Mouse (Mus musculus) stomach, postnatal 0 days (tissue): ENCODE measurements around the gene BC048403. TPM values are rescaled to one million over a fixed set of nuclear protein-coding genes. Genes with fewer than 3 reads are reported as not detected.

Experiments
- ATAC-seq: fragments of 200-750 bp; cut with Nextera tagmentation; 2 replicates; pipeline ENCODE4 v1.8.0; 2017; ENCODE audit not compliant: low FRiP score, low TSS enrichment
- DNase-seq: peaks from one replicate; pipeline ENCODE4 v3.0.0-alpha.2; 2016; ENCODE audit warnings: low spot score
- H3K27ac ChIP-seq: fragments of 300-500 bp; sonication (generic); replicated peaks from 2 replicates; pipeline ENCODE4 v1.5.1; 2014; ENCODE audit warnings: mild to moderate bottlenecking, control low read depth
- H3K27me3 ChIP-seq: fragments of 300-500 bp; sonication (generic); 2 replicates; pipeline ENCODE4 v1.6.1; 2014; ENCODE audit warnings: low read length; ENCODE audit not compliant: control insufficient read depth, insufficient read depth
- H3K36me3 ChIP-seq: fragments of 300-500 bp; sonication (generic); 2 replicates; pipeline ENCODE4 v1.6.1; 2014; ENCODE audit warnings: low read length, mixed read lengths; ENCODE audit not compliant: control insufficient read depth, insufficient read depth
- H3K4me1 ChIP-seq: fragments of 300-500 bp; sonication (generic); replicated peaks from 2 replicates; pipeline ENCODE4 v1.6.1; 2014; ENCODE audit warnings: antibody characterized with exemption; ENCODE audit not compliant: control insufficient read depth, insufficient read depth
- H3K4me2 ChIP-seq: fragments of 300-500 bp; sonication (generic); replicated peaks from 2 replicates; pipeline ENCODE4 v1.6.1; 2014; ENCODE audit warnings: low read depth, mild to moderate bottlenecking, control low read depth, moderate library complexity
- H3K4me3 ChIP-seq: fragments of 300-500 bp; sonication (generic); 2 replicates; pipeline ENCODE4 v1.5.1; 2014; ENCODE audit warnings: low read depth, low read length, control low read depth
- H3K9ac ChIP-seq: fragments of 300-500 bp; sonication (generic); 2 replicates; pipeline ENCODE4 v1.6.1; 2014; ENCODE audit warnings: mild to moderate bottlenecking, low read length, control low read depth, mixed read lengths
- H3K9me3 ChIP-seq: fragments of 300-500 bp; sonication (generic); 2 replicates; pipeline ENCODE4 v1.6.1; 2016; ENCODE audit warnings: low read length; ENCODE audit not compliant: control insufficient read depth
- CTCF ChIP-seq: IDR thresholded peaks from 2 replicates; pipeline ENCODE4 v1.5.1; 2016; ENCODE audit warnings: antibody characterized with exemption, low read depth, mild to moderate bottlenecking, moderate library complexity
- EP300 ChIP-seq: optimal IDR thresholded peaks from 2 replicates; pipeline ENCODE3; 2016; ENCODE audit warnings: antibody characterized with exemption
- WGBS: fragments of 180-500 bp; shearing (Covaris S2); extraction: QIAGEN DNeasy Blood & Tissue Kit; methylation state at CpG from one replicate; pipeline ENCODE4 v1.1.7; 2014; 5-methylcytosine and 5-hydroxymethylcytosine counted together
- polyA plus RNA-seq: library from polyadenylated mRNA; unstranded; fragments of >200 nt; fragmentation: Nextera tagmentation; extraction: Ambion mirVana; gene quantifications from 2 replicates; pipeline ENCODE4 v1.2.1, GENCODE M21; 2015

Gene BC048403
- polyA plus RNA-seq, 1 experiment from 2014 or later = 2.4 TPM

DNA sequence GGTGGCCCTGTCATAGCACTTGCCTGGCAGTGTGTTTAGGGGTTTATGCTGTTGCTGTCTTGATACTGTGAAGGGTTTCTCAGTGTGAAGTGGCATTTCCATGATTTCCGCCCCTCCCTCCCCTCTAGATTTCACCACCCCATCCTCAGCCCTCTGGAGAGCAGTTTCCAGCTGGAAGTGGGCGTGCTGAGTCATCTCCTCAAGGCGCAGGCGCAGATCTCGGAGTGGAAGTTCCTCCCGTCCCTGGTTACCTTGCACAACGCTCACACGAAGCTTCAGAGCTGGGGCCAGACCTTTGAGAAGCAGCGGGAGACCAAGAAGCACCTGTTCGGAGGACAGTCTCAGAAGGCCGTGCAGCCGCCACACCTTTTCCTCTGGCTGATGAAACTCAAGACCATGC, 10.4 kb downstream of the BC048403 start:
- WGBS = 93% methylated on average over 12 of the region's 12 CpGs
- TF ChIP-seq EP300 (no peak), CTCF (no peak)
- Histone ChIP-seq H3K27me3 (no peaks in the 10 kb centered on the region), H3K9me3 (no peaks in the 10 kb centered on the region), H3K4me3 (no peak overlapping the region), H3K4me2 (no peak overlapping the region), H3K9ac (no peak overlapping the region), H3K27ac (no peak overlapping the region), H3K4me1 (no peaks in the 10 kb centered on the region), H3K36me3 (peaks cover 21% of the 10 kb centered on the region)
- no peak for ATAC-seq
- no peak for DNase-seq

DNA sequence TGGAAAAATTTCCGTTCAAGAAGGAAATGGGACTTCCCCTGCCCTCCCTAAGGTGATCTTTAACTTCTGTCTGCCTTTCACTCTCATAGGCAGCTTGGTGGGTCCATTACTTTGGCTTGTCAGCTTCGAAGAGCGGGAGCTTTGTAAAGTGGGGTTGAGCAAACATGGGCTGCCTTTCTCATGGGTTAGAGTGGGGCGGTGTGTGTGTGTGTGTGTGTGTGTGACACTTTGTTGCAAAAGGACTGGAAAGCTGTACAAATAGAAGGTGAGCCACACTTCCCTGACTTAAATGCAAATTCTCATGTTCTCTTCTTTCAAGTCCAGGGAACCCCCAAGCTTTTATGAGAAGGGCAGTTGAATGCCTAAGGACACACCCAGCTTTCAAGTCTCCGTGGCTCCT, 14.5 kb downstream of the BC048403 start:
- Histone ChIP-seq H3K4me1 (no peaks in the 10 kb centered on the region), H3K27ac (no peak overlapping the region), H3K9ac (no peak overlapping the region), H3K27me3 (no peaks in the 10 kb centered on the region), H3K4me3 (no peak overlapping the region), H3K4me2 (no peak overlapping the region), H3K36me3 (peaks cover 3% of the 10 kb centered on the region; the same call in 1 of the 2 replicates), H3K9me3 (no peaks in the 10 kb centered on the region)
- WGBS = 52% methylated on average over 5 of the region's 5 CpGs
- ATAC-seq = peak; percentile 72; the same call in 1 of the 2 replicates
- DNase-seq = peak; percentile 68
- TF ChIP-seq CTCF = no peak
- no peak for TF ChIP-seq EP300

DNA sequence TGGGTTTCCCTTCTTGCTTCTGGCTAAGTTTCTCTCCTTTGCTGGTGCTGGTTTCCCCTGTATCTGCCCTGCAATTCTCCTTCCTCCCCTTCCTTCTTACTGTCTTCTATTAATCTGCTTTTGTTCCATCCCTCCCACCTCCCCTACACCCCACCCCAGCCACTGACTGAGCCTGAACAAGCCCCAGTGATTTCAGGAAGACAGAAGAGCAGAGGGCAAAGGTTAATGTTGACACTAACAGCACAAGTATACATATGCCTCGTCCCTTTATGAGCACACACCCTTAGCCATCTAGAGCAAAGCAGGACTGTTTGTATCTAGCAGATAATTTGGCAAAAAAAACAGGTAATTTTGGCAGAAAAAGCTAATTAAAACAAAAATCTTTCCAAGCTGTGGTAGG, 16.1 kb downstream of the BC048403 start:
- Histone ChIP-seq H3K27ac (no peak overlapping the region), H3K4me1 (no peaks in the 10 kb centered on the region), H3K9ac (no peak overlapping the region), H3K4me3 (no peak overlapping the region), H3K9me3 (no peaks in the 10 kb centered on the region), H3K36me3 (no peaks in the 10 kb centered on the region), H3K27me3 (no peaks in the 10 kb centered on the region), H3K4me2 (no peak overlapping the region)
- WGBS = 12% methylated on average over 1 of the region's 1 CpGs
- DNase-seq (no peak), ATAC-seq (no peak)
- TF ChIP-seq CTCF (no peak), EP300 (no peak)

DNA sequence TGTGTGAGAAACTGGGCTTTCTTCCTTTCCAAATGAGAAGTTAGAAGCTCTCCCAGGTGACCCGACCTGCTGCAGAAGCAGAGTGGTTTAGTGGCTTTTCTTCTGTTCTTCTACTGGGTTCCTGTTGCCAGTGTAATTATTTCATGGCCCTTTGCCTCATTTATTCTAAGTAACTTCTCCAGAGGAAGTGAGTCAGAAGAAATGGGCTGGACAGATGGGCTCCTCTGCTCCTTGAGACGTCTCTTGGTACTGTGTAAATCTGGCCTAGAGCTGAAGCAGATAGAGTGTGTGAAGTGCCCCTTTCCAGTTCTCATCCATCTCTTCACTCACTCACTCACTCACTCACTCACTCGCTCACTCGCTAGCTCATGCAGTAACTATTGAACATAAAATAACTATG, 16.9 kb downstream of the BC048403 start:
- no peak for TF ChIP-seq CTCF
- no peak for TF ChIP-seq EP300
- Histone ChIP-seq H3K9ac (no peak overlapping the region), H3K36me3 (no peaks in the 10 kb centered on the region), H3K4me3 (no peak overlapping the region), H3K27ac (no peak overlapping the region), H3K4me2 (no peak overlapping the region), H3K4me1 (no peaks in the 10 kb centered on the region), H3K27me3 (no peaks in the 10 kb centered on the region), H3K9me3 (no peaks in the 10 kb centered on the region)
- DNase-seq (no peak), ATAC-seq (no peak)
- WGBS = 76% methylated on average over 4 of the region's 4 CpGs

DNA sequence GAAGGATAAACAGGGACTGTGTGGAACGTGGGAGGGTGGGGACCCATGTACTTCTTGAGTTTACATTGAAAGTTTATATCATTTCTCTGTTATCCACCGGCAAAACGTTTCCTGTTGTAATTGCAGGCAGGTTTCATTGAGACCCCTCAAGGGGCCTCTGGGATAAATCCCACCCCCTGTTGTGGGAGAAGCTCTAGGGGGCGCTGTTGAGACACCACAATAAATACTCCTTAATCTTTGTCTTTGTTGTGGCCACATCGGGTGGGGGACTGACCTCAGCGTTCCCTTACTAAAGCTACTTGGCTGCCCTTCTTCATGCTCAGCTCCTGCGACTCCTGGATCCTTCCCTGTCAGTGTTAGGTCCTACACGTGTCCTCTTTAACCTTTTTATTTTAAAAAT, 19.4 kb downstream of the BC048403 start:
- 42% methylated on average over 8 of the region's 8 CpGs for WGBS
- Histone ChIP-seq H3K4me1 (no peaks in the 10 kb centered on the region), H3K9ac (no peak overlapping the region), H3K9me3 (no peaks in the 10 kb centered on the region), H3K27ac (no peak overlapping the region), H3K27me3 (no peaks in the 10 kb centered on the region), H3K4me3 (no peak overlapping the region), H3K4me2 (no peak overlapping the region), H3K36me3 (no peaks in the 10 kb centered on the region)
- ATAC-seq = no peak
- no peak for TF ChIP-seq EP300
- peak; percentile 43; the same call in 1 of the 2 replicates for TF ChIP-seq CTCF
- no peak for DNase-seq

DNA sequence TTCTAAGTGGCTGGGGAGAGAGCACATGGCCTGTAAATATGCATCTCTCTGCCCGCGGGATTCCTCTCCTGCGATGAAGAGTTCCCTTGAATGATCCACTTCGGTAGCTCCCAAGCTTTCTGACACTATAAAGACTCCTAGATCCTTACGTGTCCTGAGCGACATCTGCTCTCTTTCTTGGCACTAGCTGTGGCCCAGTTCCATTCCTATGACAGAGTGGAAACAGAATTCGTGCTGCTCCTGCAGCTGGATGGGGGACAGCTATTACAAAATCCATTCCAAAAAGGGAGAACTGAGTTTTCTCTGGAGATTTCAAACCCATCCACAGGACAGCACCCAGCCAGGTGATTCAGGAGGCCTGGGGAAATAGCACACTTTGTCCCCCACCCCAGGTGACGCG, 22.4 kb downstream of the BC048403 start:
- ATAC-seq (no peak), DNase-seq (no peak)
- Histone ChIP-seq H3K4me1 (no peaks in the 10 kb centered on the region), H3K4me3 (no peak overlapping the region), H3K9me3 (no peaks in the 10 kb centered on the region), H3K27ac (no peak overlapping the region), H3K36me3 (no peaks in the 10 kb centered on the region), H3K4me2 (no peak overlapping the region), H3K9ac (no peak overlapping the region), H3K27me3 (no peaks in the 10 kb centered on the region)
- WGBS = 77% methylated on average over 9 of the region's 9 CpGs
- no peak for TF ChIP-seq CTCF
- TF ChIP-seq EP300 = no peak
